Mouse (Mus musculus) c-Kit-positive CD71-positive TER-119-positive erythroid progenitor cells, embryonic 14.5 days (primary cell): ENCODE measurements around the gene Lhpp.

Source experiments
- DNase-seq: peaks from one replicate; pipeline ENCODE4 v3.0.0-alpha.2; 2013; ENCODE audit warnings: low spot score

Lhpp gene

GRCm38 (mm10) chr7:132610468-132611318, at the start of gene Lhpp:
Gene Lhpp, plus strand, starts transcription at chr7:132610638.
- peak; percentile 78 for DNase-seq

- DNase-seq, result no peak
These were observed 44.6 kb upstream of the Lhpp start for GRCm38 (mm10) chr7:132565831-132566230.

GRCm38 (mm10) chr7:132568817-132569216, 41.6 kb upstream of the Lhpp start:
- no peak for DNase-seq

GRCm38 (mm10) chr7:132570071-132570470, 40.4 kb upstream of the Lhpp start:
- peak; percentile 59 for DNase-seq

GRCm38 (mm10) chr7:132571481-132571880, 39.0 kb upstream of the Lhpp start:
- DNase-seq, result no peak

GRCm38 (mm10) chr7:132572738-132573137, 37.7 kb upstream of the Lhpp start:
- no peak for DNase-seq

GRCm38 (mm10) chr7:132573205-132573604, 37.2 kb upstream of the Lhpp start:
- no peak for DNase-seq

GRCm38 (mm10) chr7:132574646-132575045, 35.8 kb upstream of the Lhpp start:
- DNase-seq, result no peak

- peak; percentile 85 for DNase-seq
These were observed 34.8 kb upstream of the Lhpp start for GRCm38 (mm10) chr7:132575623-132576022.

GRCm38 (mm10) chr7:132576116-132576650, 34.3 kb upstream of the Lhpp start, which contains the start of gene Oat:
Gene Oat, minus strand, starts transcription at chr7:132576398.
- peak; percentile 97 for DNase-seq

GRCm38 (mm10) chr7:132576891-132577290, 33.5 kb upstream of the Lhpp start:
- DNase-seq, result no peak

- no peak for DNase-seq
These were observed 29.9 kb upstream of the Lhpp start for GRCm38 (mm10) chr7:132580511-132580910.

- DNase-seq, result no peak
These were observed 29.0 kb upstream of the Lhpp start for GRCm38 (mm10) chr7:132581441-132581840.

- DNase-seq, result no peak
These were observed 24.5 kb upstream of the Lhpp start for GRCm38 (mm10) chr7:132585695-132586491.

GRCm38 (mm10) chr7:132587167-132587566, 23.3 kb upstream of the Lhpp start:
- DNase-seq, result no peak

- DNase-seq, result no peak
These were observed 20.8 kb upstream of the Lhpp start for GRCm38 (mm10) chr7:132589610-132590009.

- DNase-seq, result no peak
These were observed 16.7 kb upstream of the Lhpp start for GRCm38 (mm10) chr7:132593762-132594161.

- DNase-seq, result no peak
These were observed 16.1 kb upstream of the Lhpp start for GRCm38 (mm10) chr7:132594325-132594724.

- peak; percentile 37 for DNase-seq
These were observed 14.7 kb upstream of the Lhpp start for GRCm38 (mm10) chr7:132595787-132596186.

GRCm38 (mm10) chr7:132596557-132597250, 13.7 kb upstream of the Lhpp start:
- no peak for DNase-seq

GRCm38 (mm10) chr7:132597251-132598041, 13.0 kb upstream of the Lhpp start:
- no peak for DNase-seq
